Mouse (Mus musculus) embryo, embryonic 10 days (tissue): ENCODE measurements around the gene Dll4.

ENCODE experiments used
- DNase-seq: peaks from one replicate; pipeline ENCODE4 v3.0.0-alpha.2; 2015; ENCODE audit warnings: low spot score

Gene Dll4

GRCm38 (mm10) chr2:119334964-119335525 lies 9.5 kb downstream of the Dll4 start:
- no peak for DNase-seq

DNA sequence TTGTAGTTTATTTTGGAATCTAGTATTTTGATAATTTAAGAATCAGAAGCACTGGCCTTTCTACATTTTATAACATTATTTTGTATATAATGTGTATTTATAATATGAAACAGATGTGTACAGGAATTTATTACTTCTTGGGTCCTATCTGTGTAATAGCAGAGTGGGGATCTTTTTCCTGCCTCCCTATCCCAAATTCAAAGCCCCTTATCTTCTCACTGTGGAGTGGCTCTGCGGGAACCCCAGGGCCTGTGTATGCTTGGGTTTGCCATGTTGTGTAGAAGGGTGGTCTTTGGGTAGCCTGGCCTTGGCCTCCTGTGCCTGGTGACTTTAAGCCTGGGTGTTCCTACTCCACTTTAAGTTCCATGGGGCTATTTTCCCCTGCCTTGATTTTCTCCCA lies 10.0 kb downstream of the Dll4 start:
- no peak for DNase-seq

- no peak for DNase-seq
Observed at GRCm38 (mm10) chr2:119336002-119336401, 10.4 kb downstream of the Dll4 start.

- no peak for DNase-seq
Observed at GRCm38 (mm10) chr2:119336470-119336869, 10.9 kb downstream of the Dll4 start.

DNA sequence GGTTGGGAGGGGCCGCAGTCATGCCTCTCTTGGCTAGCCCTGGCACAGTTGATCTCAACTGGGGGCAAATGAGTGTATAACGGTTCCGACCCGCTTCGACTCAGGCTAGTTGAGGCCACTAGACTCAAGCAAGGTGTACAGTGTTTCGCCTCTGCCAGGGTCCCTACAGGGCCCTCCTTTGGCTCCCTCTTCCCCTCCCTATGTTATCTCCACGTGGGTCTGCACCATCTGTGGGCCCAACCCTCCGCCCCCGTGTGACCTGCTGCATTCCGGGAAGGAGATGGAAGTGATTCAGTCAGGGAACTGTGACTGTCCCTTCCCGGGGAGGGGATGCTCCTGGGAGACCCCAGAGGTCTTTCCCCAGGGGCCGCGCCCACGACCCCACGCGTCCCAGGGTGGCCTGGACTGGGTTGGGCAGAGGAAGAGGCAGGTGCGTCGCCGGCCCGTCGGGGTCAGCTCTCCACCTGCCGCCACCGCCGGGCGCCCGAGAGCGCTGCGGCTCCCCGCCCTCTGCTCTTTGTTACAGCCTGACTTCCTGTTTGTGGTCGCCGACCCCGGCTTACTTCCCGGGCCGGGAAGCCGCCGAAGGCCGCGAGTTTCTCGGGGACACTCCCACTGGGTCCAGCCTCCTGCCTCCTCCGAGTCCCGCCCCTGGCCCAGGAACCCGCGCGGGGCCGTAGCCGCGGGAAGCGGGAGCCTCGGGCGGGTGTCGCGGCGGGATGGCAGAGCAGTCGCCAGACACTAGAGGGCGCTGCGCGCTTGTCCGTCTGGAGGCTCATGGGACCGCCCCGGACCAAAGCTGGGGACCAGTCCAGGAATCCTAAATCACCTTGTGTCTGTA lies 12.1 kb downstream of the Dll4 start:
- DNase-seq, result peak; percentile 87

- DNase-seq, result no peak
Observed at GRCm38 (mm10) chr2:119344537-119345138, 19.1 kb downstream of the Dll4 start.

GRCm38 (mm10) chr2:119350555-119351486 lies 25.2 kb downstream of the Dll4 start, which contains the start of gene Chac1:
Gene Chac1 (plus strand): TSS chr2:119351229.
- DNase-seq, result peak; percentile 93

- no peak for DNase-seq
Observed at GRCm38 (mm10) chr2:119353707-119354106, 28.1 kb downstream of the Dll4 start.

DNA sequence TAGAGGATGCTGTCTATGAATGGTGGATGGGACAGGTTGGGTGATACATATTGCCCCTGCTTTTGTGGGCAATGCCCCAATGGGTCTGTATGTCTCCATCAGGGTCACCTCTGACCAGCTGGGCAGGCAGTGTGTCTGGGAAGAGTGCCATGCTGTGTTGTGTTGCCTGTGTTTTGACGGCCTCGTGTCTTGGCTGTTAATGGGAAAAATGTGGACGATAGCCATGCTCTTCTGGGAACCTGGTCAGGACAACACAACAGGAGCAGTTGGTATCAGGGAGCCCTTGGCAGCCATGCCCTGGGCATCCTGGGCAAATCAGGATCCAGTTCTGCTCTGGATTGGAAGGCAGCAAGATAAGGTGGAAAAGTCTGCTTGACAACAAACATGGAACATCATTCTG lies 29.5 kb downstream of the Dll4 start:
- no peak for DNase-seq

DNA sequence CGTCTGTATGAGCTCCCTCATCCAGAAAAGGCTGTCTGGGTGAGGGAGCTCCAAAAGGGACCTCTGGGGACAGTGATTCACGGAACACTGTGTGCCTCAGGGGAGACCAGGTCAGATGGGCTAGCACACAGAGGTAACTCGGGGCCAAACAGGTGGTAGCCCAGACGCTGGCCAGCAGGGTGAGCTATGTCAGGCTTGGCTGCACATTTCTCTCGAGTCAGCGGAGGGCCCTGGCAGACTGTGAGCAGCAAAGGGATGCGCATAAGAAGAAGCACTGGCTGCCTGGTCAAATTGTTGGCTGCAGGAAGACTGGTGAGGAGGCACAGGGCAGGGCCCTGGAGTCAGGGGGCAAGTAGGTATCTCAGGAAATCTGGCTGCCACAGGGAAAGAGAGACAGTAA lies 30.1 kb downstream of the Dll4 start:
- DNase-seq, result peak; percentile 22

DNA sequence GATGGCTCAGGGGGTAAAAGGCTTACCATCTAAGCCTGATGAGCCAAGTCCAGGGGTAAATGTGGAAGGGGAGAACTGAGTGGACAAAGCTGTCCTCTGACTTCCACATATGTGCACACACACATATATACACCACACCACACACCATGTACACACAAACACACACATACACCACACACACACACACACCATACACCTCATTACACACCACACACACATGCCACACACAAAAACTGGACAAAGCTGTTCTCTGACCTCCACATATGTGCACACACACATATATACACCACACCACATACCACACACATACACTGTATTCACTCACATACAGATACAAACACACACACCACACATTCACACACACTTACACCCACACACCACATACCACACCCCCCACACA lies 30.7 kb downstream of the Dll4 start:
- DNase-seq, result no peak

GRCm38 (mm10) chr2:119356805-119357204 lies 31.2 kb downstream of the Dll4 start:
- no peak for DNase-seq

DNA sequence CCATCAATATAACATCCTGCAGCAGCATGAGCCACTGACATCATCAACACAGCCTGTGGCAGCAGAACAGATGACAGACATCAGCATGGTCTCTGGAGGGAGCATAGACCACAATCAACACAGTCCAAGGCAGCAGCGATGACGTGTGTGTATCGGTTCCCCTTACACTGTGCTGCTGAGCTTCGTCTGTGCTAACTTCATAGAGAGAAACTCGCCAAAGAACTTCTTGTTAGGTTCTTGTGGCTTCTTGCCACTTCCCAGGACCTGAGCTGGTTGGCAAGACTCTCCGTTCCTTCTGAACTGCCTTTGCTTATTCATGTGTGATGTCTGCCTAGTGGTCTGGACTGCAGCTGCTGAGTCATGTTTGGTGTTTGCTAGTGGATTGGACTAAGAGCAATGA lies 32.7 kb downstream of the Dll4 start:
- DNase-seq, result no peak

DNA sequence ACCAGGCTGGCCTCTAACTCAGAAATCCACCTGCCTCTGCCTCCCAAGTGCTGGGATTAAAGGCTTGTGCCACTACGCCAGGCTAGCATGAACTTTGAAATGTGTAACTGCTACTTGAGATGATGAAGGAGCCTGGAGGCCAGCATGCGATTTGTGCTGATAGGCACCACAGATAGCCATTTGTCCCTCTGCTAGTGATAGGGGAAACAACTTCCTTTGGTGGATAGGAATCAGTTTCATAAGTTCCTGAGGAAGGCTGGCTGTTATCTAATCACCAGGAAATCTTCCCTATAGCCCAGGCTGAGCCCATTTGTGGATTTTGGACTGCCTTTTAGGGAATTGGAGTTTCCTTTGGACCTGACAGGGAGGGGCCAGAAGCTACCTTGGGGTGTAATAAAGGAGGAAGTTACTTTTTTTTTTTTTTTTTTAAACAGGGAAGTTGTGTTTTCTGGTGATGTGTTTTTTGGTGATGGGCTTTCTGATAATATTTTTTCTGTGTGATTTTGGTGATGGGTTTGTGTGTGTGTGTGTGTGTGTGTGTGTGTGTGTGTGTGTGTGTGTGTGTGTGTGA lies 34.2 kb downstream of the Dll4 start:
- DNase-seq, result no peak

DNA sequence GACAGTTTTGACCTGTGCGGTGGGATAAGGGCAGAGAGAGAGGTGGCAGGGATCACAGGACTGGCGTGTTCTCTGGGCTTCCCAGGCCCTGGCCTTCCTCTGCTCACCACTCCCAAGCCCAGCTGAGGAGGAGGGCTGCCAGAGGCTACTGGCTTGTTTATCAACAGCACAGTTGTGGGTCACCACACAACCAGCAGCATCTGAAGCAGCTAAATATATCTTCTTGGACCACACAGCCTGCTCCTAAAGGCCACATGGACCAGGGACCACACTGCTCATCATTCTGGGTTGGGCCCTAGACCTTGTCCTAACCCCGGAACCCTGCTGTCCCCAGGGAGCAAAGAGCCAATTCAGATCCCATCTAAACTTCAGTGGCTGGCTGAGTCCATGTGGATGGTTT lies 39.4 kb downstream of the Dll4 start:
- no peak for DNase-seq

DNA sequence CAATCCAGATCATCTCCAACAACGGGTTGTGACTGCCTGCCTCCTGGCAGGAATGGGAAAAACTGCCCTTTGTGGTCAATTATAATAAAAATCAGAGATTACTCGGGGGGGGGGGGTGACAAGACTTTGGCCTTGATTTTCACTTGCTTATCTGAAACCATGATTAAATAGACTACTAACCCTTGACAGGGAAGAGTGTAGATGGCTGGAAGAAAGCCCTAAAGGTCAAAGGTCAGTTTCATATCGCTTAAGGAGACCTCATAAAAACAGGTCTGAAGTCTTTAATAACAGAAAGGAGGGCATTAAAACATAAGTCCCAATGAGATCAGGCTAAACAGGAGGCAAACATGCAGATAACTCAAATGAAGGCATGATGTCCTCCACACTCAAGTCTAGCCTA lies 41.8 kb downstream of the Dll4 start:
- DNase-seq, result no peak

- DNase-seq, result no peak
Observed at GRCm38 (mm10) chr2:119370116-119370515, 44.5 kb downstream of the Dll4 start.

DNA sequence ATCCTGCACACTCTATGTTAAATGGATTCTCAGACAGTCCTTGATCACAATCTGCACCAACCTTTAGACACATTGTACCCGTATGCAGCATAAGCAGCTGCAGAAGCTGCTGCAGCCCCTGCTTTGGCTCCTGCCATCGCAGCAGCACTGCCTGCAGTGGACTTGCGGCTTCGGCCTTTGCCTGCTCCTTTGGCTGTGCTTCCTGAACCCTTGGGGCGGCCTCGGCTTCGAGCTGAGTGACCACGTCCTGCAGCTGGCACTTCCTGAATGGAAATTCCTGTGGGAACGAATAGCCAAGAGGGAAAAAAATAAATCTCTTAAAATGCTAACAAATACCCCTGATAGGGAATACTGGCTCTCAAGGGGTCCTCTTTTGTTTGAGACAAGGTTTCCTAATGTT lies 51.7 kb downstream of the Dll4 start:
- DNase-seq, result no peak

DNA sequence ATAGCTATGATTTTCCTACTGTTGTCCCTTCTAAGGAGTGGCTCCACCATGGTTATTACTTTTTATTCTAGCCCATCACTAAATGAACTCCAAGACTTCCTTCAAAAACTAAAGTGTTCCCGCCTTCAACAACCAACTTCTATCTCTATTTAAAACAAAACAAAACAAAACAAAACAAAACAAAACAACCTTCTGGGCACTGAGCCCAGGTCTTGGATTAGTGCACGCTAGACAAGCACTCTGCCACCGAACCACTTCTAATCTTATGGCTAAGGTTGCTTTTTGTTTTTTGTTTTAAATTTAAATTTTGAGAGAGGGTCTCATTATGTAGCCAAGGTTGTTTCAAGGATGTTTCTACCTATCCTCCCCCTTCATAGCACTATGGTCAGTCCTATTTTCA lies 52.2 kb downstream of the Dll4 start:
- DNase-seq, result no peak

DNA sequence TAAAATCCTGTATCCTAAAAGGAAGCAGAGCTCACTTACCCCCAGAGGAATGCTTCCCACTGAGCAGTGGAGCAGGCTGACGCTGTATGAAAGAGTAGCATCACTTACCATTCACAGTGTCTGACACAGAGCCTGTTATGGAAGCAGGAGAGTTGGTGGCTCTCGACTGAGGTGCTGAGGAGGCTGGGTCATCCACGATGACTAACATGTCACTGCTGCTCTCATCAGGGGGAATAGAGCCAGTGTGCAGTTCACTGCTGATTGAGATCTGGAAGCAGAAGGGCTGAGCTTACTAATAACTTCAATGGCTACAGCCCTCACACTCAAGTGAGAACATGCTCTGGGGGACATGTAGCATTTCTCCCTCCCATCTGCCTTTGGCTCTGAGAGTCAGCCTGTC lies 53.9 kb downstream of the Dll4 start:
- no peak for DNase-seq
